Mouse (Mus musculus) forebrain, embryonic 16.5 days (tissue): ENCODE measurements around the gene Tdrd3. TPM values are rescaled to one million over a fixed set of nuclear protein-coding genes. Genes with fewer than 3 reads are reported as not detected.
A peak's percentile ranks its signal among the peaks of the same experiment; 100 is the strongest.

Experiments
- ATAC-seq: fragments of 200-750 bp; cut with Nextera tagmentation; 2 replicates; pipeline ENCODE4 v1.8.0; 2017; ENCODE audit warnings: mild to moderate bottlenecking, moderate library complexity
- H3K27ac ChIP-seq: fragments of 300-500 bp; sonication (generic); 2 replicates; pipeline ENCODE4 v1.5.1; 2014; ENCODE audit warnings: low read length, control low read depth
- H3K27me3 ChIP-seq: fragments of 300-500 bp; sonication (generic); replicated peaks from 2 replicates; pipeline ENCODE4 v1.6.1; 2014; ENCODE audit warnings: low read length; ENCODE audit not compliant: control insufficient read depth, insufficient read depth
- H3K36me3 ChIP-seq: fragments of 300-500 bp; sonication (generic); 2 replicates; pipeline ENCODE4 v1.6.1; 2014; ENCODE audit not compliant: control insufficient read depth, insufficient read depth
- H3K4me1 ChIP-seq: fragments of 300-500 bp; sonication (generic); replicated peaks from 2 replicates; pipeline ENCODE4 v1.6.1; 2014; ENCODE audit warnings: low read length; ENCODE audit not compliant: control insufficient read depth, insufficient read depth
- H3K4me2 ChIP-seq: fragments of 300-500 bp; sonication (generic); 2 replicates; pipeline ENCODE4 v1.6.1; 2014; ENCODE audit warnings: mild to moderate bottlenecking, low read length, control low read depth
- H3K4me3 ChIP-seq: fragments of 300-500 bp; sonication (generic); replicated peaks from 2 replicates; pipeline ENCODE4 v1.5.1; 2014; ENCODE audit warnings: mild to moderate bottlenecking, low read length, control low read depth
- H3K9ac ChIP-seq: fragments of 300-500 bp; sonication (generic); replicated peaks from 2 replicates; pipeline ENCODE4 v1.6.1; 2014; ENCODE audit warnings: low read depth, low read length, control low read depth
- H3K9me3 ChIP-seq: fragments of 300-500 bp; sonication (generic); 2 replicates; pipeline ENCODE4 v1.6.1; 2016; ENCODE audit warnings: low read length; ENCODE audit not compliant: control insufficient read depth
- WGBS: fragments of 180-500 bp; shearing (Covaris S2); extraction: QIAGEN DNeasy Blood & Tissue Kit; methylation state at CpG from one replicate; pipeline ENCODE4 v1.1.7; 2014; 5-methylcytosine and 5-hydroxymethylcytosine counted together
- polyA plus RNA-seq: library from polyadenylated mRNA; unstranded; fragments of >200 nt; fragmentation: Nextera tagmentation; extraction: Ambion mirVana; gene quantifications from 2 replicates; pipeline ENCODE4 v1.2.1, GENCODE M21; 2015

Tdrd3 gene
- polyA plus RNA-seq, 1 experiment from 2014 or later = 60.5 TPM

DNA sequence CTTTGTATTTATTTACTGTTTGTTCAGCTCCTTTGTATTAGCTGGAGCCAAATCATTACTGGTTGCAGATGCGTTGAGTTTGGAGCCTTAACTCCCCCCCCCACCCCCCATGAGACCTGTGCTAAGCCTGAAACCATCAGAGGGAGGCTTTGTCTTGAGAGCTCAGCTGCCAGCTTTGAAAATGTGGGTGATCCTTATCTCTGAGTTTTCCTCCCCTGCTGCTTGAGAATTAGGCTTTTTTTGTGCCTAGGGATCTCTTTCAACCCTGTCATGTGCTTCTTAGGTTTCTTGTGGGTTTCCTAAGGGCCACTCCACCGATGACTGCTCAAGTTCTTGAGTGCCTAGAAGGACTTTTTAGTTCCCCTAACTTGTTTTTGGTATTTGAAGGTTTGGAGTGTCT lies 23.3 kb downstream of the Tdrd3 start:
- peaks cover 6% of the 10 kb centered on the region; the same call in 1 of the 2 replicates for H3K9me3 ChIP-seq
- H3K4me1 ChIP-seq = no peaks in the 10 kb centered on the region; the same call in 1 of the 2 replicates
- 3% methylated on average over 2 of the region's 2 CpGs for WGBS
- H3K36me3 ChIP-seq = peaks cover 3% of the 10 kb centered on the region; the same call in 1 of the 2 replicates
- H3K27me3 ChIP-seq = no peaks in the 10 kb centered on the region
- ATAC-seq = no peak
- H3K4me3 ChIP-seq = no peak overlapping the region
- no peak overlapping the region for H3K27ac ChIP-seq
- H3K4me2 ChIP-seq = no peak overlapping the region
- H3K9ac ChIP-seq = no peak overlapping the region

DNA sequence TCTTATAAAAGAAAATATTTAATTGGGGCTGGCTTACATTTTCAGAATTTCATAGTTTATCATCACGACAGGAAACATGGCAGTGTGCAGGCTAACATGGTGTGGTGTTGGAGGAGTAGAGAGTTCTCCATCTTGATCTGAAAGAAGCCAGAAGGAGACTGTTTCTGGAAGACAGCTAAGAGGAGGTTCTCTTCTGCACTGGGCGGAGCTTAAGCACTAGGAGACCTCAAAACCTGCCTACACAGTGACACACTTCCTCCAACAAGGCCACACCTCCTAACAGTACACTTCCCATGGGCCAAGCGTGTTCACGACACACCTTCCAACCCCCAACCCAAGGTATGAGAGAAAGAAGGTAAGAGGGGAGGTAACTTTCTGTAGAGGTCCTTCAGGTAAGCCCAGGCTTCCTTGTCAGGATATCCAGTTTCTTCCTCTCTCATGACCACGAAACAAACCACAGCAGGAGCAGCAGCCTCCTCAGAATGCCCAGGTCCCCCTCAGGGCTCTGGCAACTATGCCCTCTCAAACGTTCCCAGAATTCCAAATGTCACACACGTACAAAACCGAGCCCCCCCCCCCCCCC lies 30.0 kb downstream of the Tdrd3 start:
- WGBS = 84% methylated on average over 8 of the region's 8 CpGs
- Histone ChIP-seq H3K4me1 (no peaks in the 10 kb centered on the region), H3K27ac (no peak overlapping the region), H3K4me3 (no peak overlapping the region), H3K4me2 (no peak overlapping the region), H3K9ac (no peak overlapping the region), H3K9me3 (no peaks in the 10 kb centered on the region), H3K36me3 (no peaks in the 10 kb centered on the region), H3K27me3 (no peaks in the 10 kb centered on the region)
- no peak for ATAC-seq

DNA sequence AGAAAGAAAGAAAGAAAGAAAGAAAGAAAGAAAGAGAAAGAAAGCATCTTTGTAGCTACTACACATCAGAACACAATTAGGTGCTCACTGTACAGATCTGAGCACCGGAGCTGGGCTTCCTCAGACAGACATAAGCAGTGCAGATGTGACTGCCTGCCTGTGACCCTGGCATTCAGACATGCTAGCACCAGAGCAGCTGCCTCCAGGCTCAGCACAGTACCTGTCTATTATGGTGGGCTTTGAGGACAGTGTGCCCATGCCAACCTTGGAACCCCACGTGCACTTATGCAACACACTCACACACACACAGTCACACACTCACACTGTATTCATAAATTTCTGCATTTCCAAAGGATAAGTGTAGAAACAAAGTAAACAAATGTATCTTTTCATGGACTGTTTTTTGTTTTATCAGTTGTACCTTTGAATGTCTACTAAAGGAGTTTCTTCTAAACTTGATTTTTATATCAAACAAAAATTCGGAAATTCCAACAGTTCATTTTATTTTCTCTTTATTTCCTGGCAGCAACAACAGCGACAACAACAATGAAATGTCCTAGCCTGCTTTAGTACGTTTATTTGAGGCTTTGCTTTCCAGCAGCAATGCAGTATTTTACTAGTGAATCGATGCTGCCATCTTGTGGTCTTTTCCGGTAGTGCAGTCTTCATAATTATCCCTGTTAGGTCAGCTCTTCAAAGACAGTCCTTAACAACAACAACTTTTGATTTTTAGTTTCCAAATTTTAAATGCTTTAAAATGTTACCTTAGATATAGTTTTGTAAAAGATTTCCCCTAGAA lies 35.4 kb downstream of the Tdrd3 start:
- H3K27ac ChIP-seq = no peak overlapping the region
- H3K36me3 ChIP-seq = no peaks in the 10 kb centered on the region
- ATAC-seq = peak; percentile 83
- H3K4me1 ChIP-seq = peaks cover 5% of the 10 kb centered on the region; the same call in 1 of the 2 replicates
- 5% methylated on average over 7 of the region's 7 CpGs for WGBS
- no peaks in the 10 kb centered on the region for H3K27me3 ChIP-seq
- no peak overlapping the region for H3K9ac ChIP-seq
- no peak overlapping the region for H3K4me2 ChIP-seq
- no peaks in the 10 kb centered on the region for H3K9me3 ChIP-seq
- H3K4me3 ChIP-seq = no peak overlapping the region

DNA sequence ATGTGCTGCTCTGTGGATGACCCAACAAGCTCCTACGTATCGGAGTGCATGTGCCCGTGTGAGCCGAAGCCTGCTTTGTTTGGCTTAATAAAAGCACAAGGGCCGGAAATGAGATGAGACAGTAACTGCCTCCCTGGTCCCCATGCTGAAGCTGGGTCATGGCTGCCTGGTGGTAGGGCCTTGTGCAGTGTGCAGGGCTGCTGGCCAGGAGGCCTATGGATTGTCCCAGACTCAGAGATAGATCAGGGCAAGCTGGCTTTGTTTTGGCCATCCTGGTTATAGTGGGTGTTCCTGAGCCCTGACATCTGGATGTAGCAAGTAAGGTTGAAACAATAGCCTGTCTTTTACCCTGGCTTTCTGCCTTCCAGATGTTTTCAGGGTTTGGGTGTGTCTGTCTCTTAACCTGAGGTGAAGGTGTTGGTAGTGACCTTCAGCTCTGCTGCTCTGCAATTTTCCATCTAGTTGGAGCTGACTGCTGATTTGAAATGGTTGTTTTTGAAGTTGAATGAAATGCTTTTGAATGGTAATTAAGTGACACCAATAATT lies 39.3 kb downstream of the Tdrd3 start:
- no peak for ATAC-seq
- H3K4me2 ChIP-seq = no peak overlapping the region
- H3K4me3 ChIP-seq = no peak overlapping the region
- 0 out of 2 replicates have a peak, but pooled peaks cover 3% of the 10 kb centered on the region for H3K36me3 ChIP-seq
- H3K9me3 ChIP-seq = no peaks in the 10 kb centered on the region
- no peaks in the 10 kb centered on the region for H3K27me3 ChIP-seq
- H3K9ac ChIP-seq = no peak overlapping the region
- H3K4me1 ChIP-seq = peaks cover 5% of the 10 kb centered on the region; the same call in 1 of the 2 replicates
- 83% methylated on average over 5 of the region's 5 CpGs for WGBS
- no peak overlapping the region for H3K27ac ChIP-seq

DNA sequence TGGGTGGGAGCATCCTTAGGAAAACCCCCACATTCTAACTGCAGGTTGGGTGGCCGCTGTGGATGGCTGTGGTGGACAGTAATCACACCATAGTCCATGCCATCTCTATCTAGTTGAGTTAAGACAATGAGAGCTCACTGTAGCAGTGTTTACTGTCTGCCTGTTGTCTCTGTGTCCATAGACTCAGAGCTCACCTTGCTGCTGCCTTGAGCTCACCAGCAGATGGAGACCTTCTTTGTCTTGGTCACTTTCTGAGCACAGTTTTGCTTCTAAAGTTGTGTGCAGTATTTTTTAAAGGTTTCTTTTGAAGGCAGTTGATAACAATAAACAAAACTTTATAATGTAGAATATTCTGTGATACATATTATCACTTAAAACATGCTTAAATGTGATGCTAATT lies 43.3 kb downstream of the Tdrd3 start:
- Histone ChIP-seq H3K4me1 (peaks cover 2% of the 10 kb centered on the region; the same call in 1 of the 2 replicates), H3K27me3 (no peaks in the 10 kb centered on the region), H3K9ac (no peak overlapping the region), H3K4me3 (no peak overlapping the region), H3K27ac (no peak overlapping the region), H3K36me3 (0 out of 2 replicates have a peak, but pooled peaks cover 3% of the 10 kb centered on the region), H3K9me3 (no peaks in the 10 kb centered on the region), H3K4me2 (no peak overlapping the region)
- no peak for ATAC-seq
- WGBS = 96% methylated on average over 1 of the region's 1 CpGs

DNA sequence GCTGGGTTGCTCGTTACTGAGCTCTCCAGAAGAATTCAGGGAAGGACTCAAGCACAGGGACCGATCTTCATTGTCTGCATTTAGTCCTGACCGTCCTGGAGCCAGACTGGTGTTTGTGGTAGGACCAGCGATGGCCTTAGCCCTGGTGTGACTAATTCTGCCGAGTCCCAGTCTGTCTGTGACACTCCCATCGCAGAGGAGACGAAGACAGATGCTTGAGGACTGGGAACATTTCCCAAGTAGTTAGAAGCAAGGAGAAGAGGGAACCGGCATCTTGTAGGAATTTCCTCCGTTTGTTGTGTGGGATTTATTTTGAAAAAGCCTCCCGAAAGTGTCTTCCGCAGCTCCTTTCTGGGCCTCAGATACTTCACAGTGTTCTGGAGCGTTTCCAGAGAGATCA lies 45.1 kb downstream of the Tdrd3 start:
- no peaks in the 10 kb centered on the region; the same call in 1 of the 2 replicates for H3K4me1 ChIP-seq
- H3K4me3 ChIP-seq = no peak overlapping the region
- H3K9me3 ChIP-seq = no peaks in the 10 kb centered on the region
- ATAC-seq = no peak
- no peak overlapping the region for H3K27ac ChIP-seq
- no peak overlapping the region for H3K4me2 ChIP-seq
- no peak overlapping the region for H3K9ac ChIP-seq
- H3K27me3 ChIP-seq = no peaks in the 10 kb centered on the region
- 0 out of 2 replicates have a peak, but pooled peaks cover 3% of the 10 kb centered on the region for H3K36me3 ChIP-seq
- 64% methylated on average over 12 of the region's 12 CpGs for WGBS

DNA sequence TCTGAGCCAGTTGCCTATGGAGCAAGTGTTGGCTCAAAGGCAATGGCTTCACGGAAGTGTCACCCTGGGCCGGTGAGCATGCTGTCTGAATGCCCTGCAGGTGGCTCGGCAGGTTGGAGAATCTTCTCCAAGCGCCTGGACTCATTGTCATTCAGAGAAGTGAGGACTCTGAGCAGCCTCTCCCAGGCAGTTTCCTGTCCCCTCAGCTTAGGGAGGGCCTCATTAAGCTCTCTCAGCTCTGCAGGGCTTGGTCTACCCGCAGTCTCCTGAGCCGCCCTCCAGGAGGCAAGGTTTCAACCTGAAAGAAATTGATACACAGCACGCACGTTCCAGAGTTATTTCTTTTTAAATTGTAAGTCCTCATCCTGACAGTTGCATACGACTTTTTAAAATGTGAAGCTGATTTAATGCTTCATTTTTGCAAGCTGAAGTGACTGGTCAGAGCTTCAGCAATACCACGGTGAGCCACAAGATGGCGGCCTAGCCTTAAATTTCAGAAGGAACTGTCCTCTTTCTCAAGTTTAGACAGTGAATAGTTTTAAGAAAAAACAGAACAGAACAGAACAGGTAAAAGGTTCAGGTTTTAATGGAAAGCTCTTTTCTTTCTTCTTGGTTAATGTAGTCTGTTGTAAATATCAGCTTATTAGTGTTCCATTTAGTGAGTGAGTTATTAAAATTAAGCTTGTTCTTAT lies 47.7 kb downstream of the Tdrd3 start:
- H3K9me3 ChIP-seq = no peaks in the 10 kb centered on the region
- H3K4me1 ChIP-seq = no peaks in the 10 kb centered on the region; the same call in 1 of the 2 replicates
- no peaks in the 10 kb centered on the region for H3K36me3 ChIP-seq
- no peak overlapping the region for H3K4me2 ChIP-seq
- no peak overlapping the region for H3K27ac ChIP-seq
- peak; percentile 66 for ATAC-seq
- no peak overlapping the region for H3K4me3 ChIP-seq
- WGBS = 16% methylated on average over 11 of the region's 11 CpGs
- no peak overlapping the region for H3K9ac ChIP-seq
- no peaks in the 10 kb centered on the region for H3K27me3 ChIP-seq

DNA sequence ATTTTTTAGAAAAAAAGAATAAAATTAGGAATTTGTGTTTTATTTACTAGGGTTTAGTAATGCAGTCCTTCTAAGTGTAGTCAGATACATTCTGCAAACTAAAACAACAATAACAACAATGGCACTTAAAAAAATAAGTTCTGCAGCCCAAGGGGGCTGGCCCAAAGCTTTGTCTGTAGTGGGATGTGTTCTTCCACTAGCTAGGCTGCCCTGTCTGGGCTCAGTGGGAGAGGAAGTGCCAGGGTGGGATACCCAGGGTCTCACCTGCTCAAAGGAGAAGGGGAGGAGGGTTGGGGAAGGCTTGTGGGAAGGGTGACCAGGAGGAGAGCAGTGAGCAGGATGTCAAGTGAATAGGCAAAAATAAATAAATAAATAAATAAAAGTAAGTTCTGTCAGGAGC lies 48.2 kb downstream of the Tdrd3 start:
- no peaks in the 10 kb centered on the region; the same call in 1 of the 2 replicates for H3K4me1 ChIP-seq
- ATAC-seq = peak; percentile 33
- no peaks in the 10 kb centered on the region for H3K27me3 ChIP-seq
- no peak overlapping the region for H3K4me2 ChIP-seq
- H3K9ac ChIP-seq = no peak overlapping the region
- no peaks in the 10 kb centered on the region for H3K36me3 ChIP-seq
- no peak overlapping the region for H3K4me3 ChIP-seq
- no peak overlapping the region for H3K27ac ChIP-seq
- no peaks in the 10 kb centered on the region for H3K9me3 ChIP-seq

DNA sequence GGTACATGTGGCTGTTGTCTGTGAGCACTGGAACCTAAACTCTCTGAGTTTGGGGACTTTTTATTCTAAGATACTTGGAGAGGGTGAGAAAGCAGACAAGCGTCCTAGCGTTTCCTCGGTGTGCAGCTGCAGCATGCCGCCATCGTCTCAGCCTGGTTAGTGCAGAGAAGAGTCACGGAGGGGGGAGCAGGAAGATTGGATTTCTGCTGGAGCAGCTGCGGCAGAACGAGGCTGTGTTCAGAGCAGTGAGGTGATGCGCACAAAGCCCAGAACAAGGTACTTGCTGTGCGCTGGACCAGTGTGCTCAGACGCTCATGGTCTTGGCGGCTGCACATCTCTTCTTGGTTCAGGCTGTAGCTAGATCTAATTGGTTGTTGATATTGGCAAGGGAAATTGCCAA lies 51.1 kb downstream of the Tdrd3 start:
- Histone ChIP-seq H3K4me3 (no peak overlapping the region), H3K27me3 (no peaks in the 10 kb centered on the region), H3K36me3 (no peaks in the 10 kb centered on the region), H3K27ac (no peak overlapping the region), H3K4me1 (no peaks in the 10 kb centered on the region; the same call in 1 of the 2 replicates), H3K9me3 (no peaks in the 10 kb centered on the region), H3K9ac (no peak overlapping the region), H3K4me2 (no peak overlapping the region)
- WGBS = 76% methylated on average over 12 of the region's 12 CpGs
- 0 out of 2 replicates have a peak, but pooled peaks have one; percentile 18 for ATAC-seq
